Mouse (Mus musculus) G1E (cell line): ENCODE data around the gene Tedc2. TPM values are rescaled to one million over a fixed set of nuclear protein-coding genes. Genes with fewer than 3 reads are reported as not detected.

Source experiments
- ATAC-seq: 2 replicates; pipeline ENCODE4 v1.8.0; 2016; ENCODE audit warnings: mild to moderate bottlenecking; ENCODE audit not compliant: insufficient number of reproducible peaks, poor library complexity, low FRiP score, severe bottlenecking; ENCODE audit errors: extremely low read depth
- DNase-seq: peaks from one replicate; pipeline ENCODE4 v3.0.0; 2012; ENCODE audit warnings: low spot score
- H3K27me3 ChIP-seq: 2 replicates; pipeline ENCODE4 v1.6.1; 2012; ENCODE audit warnings: mild to moderate bottlenecking, low read length, inconsistent platforms; ENCODE audit not compliant: insufficient read depth
- H3K36me3 ChIP-seq: replicated peaks from 2 replicates; pipeline ENCODE3; 2012; ENCODE audit warnings: mild to moderate bottlenecking, inconsistent platforms
- H3K4me1 ChIP-seq: 2 replicates; pipeline ENCODE4 v1.6.1; 2012; ENCODE audit warnings: low read depth, low read length, inconsistent platforms, mixed read lengths; ENCODE audit not compliant: insufficient read depth
- H3K4me3 ChIP-seq: 2 replicates; pipeline ENCODE4 v1.5.1; 2012; ENCODE audit warnings: low read depth, mild to moderate bottlenecking, inconsistent platforms, low read length, moderate library complexity, mixed read lengths
- H3K9me3 ChIP-seq: replicated peaks from 2 replicates; pipeline ENCODE4 v1.6.1; 2012; ENCODE audit warnings: inconsistent platforms
- CTCF ChIP-seq: IDR thresholded peaks from 2 replicates; pipeline ENCODE4 v1.5.1; 2012; ENCODE audit warnings: low read depth, low read length, inconsistent platforms, mixed read lengths
- GATA1 ChIP-seq: IDR thresholded peaks from 2 replicates; pipeline ENCODE4 v1.6.1; 2012; ENCODE audit warnings: borderline replicate concordance, low read length, inconsistent platforms, mixed read lengths
- GATA2 ChIP-seq: IDR thresholded peaks from 2 replicates; pipeline ENCODE4 v1.6.1; 2012; ENCODE audit warnings: low read depth, low read length, inconsistent platforms, borderline replicate concordance
- POLR2AphosphoS5 ChIP-seq: IDR thresholded peaks from 2 replicates; pipeline ENCODE4 v1.6.1; 2012; ENCODE audit warnings: low read depth, low read length, inconsistent platforms; ENCODE audit not compliant: insufficient replicate concordance
- TAL1 ChIP-seq: conservative IDR thresholded peaks from 2 replicates; pipeline ENCODE4 v1.6.1; 2012; ENCODE audit warnings: low read depth, low read length, inconsistent platforms, mixed read lengths
- polyA plus RNA-seq: library from polyadenylated mRNA; stranded (reverse); fragments of >175 nt; gene quantifications from 2 replicates; pipeline ENCODE4 v1.2.3, GENCODE M21; 2012
- total RNA-seq, 2 experiments: library from RNA; stranded (forward) in 1 of 2; stranded (reverse) in 1 of 2; fragments of 200-1000 nt in 1 of 2; fragments of >200 nt in 1 of 2; fragmentation: Nextera tagmentation in 1 of 2; gene quantifications; 2 replicates each; pipeline ENCODE4 v1.2.3; 2014 to 2017

Tedc2 gene
- total and polyA plus RNA-seq, 3 experiments: 38.3 to 55.1 (median 41.7) TPM

- Histone ChIP-seq H3K9me3 (no peaks in the 10 kb centered on the region), H3K4me1 (peaks cover 73% of the 10 kb centered on the region), H3K4me3 (peak within 1 kb of the TSS; percentile 82), H3K27me3 (no peaks in the 10 kb centered on the region), H3K36me3 (peaks cover 40% of the 10 kb centered on the region)
- DNase-seq (peak; percentile 75), ATAC-seq (peak; percentile 67)
- TF ChIP-seq POLR2AphosphoS5 (no peak), CTCF (no peak), GATA1 (no peak), TAL1 (no peak), GATA2 (no peak)
Observed at GRCm38 (mm10) chr17:24169317-24170065, 51.2 kb downstream of the Tedc2 start, which contains the start of gene Atp6v0c. TSS of gene Atp6v0c (minus strand) at chr17:24169702.

- ATAC-seq: no peak
Observed at GRCm38 (mm10) chr17:24168590-24169277, 51.9 kb downstream of the Tedc2 start.

GRCm38 (mm10) chr17:24167891-24168505, 52.7 kb downstream of the Tedc2 start:
- DNase-seq: no peak
- TF ChIP-seq CTCF: no peak
- no peak for ATAC-seq
- H3K4me1 ChIP-seq: peaks cover 68% of the 10 kb centered on the region
- no peaks in the 10 kb centered on the region for H3K9me3 ChIP-seq
- peak overlapping the region; percentile 82 for H3K4me3 ChIP-seq
- no peaks in the 10 kb centered on the region for H3K27me3 ChIP-seq
- H3K36me3 ChIP-seq: peaks cover 37% of the 10 kb centered on the region

More at GRCm38 (mm10) chr17:24168590-24169277, 51.9 kb downstream of the Tedc2 start:
- Histone ChIP-seq H3K27me3 (no peaks in the 10 kb centered on the region), H3K4me3 (peak overlapping the region; percentile 82), H3K36me3 (peaks cover 37% of the 10 kb centered on the region), H3K9me3 (no peaks in the 10 kb centered on the region), H3K4me1 (peaks cover 68% of the 10 kb centered on the region)
- peak; percentile 45 for DNase-seq
- TF ChIP-seq GATA2: no peak
- no peak for TF ChIP-seq TAL1

- TF ChIP-seq TAL1: no peak
- no peak for TF ChIP-seq POLR2AphosphoS5
- no peak for TF ChIP-seq CTCF
- no peak for TF ChIP-seq GATA2
- TF ChIP-seq GATA1: no peak
- DNase-seq (no peak), ATAC-seq (no peak)
- no peaks in the 10 kb centered on the region for H3K27me3 ChIP-seq
- H3K36me3 ChIP-seq: peaks cover 39% of the 10 kb centered on the region
- no peaks in the 10 kb centered on the region for H3K9me3 ChIP-seq
- H3K4me1 ChIP-seq: peaks cover 73% of the 10 kb centered on the region
- H3K4me3 ChIP-seq: no peak overlapping the region; the same call in 1 of the 2 replicates
Observed at GRCm38 (mm10) chr17:24167120-24167519, 53.5 kb downstream of the Tedc2 start.

Other genes starting within 250 kb of the Tedc2 start
- not detected in 2 replicates for gene Prss30, start 240.3 kb downstream of the Tedc2 start, total RNA-seq (2014; fragmentation: Nextera tagmentation)
- gene Prss30, start 240.3 kb downstream of the Tedc2 start, total RNA-seq (2017): not detected in 2 replicates
- gene Prss30, start 240.3 kb downstream of the Tedc2 start, polyA plus RNA-seq: not detected in 2 replicates
- gene Prss22, start 222.8 kb downstream of the Tedc2 start, total RNA-seq (2014; fragmentation: Nextera tagmentation): not detected in 2 replicates
- not detected in 2 replicates for gene Prss22, start 222.8 kb downstream of the Tedc2 start, total RNA-seq (2017)
- gene Prss22, start 222.8 kb downstream of the Tedc2 start, polyA plus RNA-seq: not detected in 2 replicates
- gene Prss27, start 182.7 kb downstream of the Tedc2 start, total RNA-seq (2014; fragmentation: Nextera tagmentation): not detected in 2 replicates
- not detected in 2 replicates for gene Prss27, start 182.7 kb downstream of the Tedc2 start, total RNA-seq (2017)
- gene Prss27, start 182.7 kb downstream of the Tedc2 start, polyA plus RNA-seq: not detected in 2 replicates
- 16.9 and 17.1 TPM in 2 replicates for gene Kctd5, start 147.4 kb downstream of the Tedc2 start, total RNA-seq (2014; fragmentation: Nextera tagmentation)
- 15.9 and 16.7 TPM in 2 replicates for gene Kctd5, start 147.4 kb downstream of the Tedc2 start, total RNA-seq (2017)
- gene Kctd5, start 147.4 kb downstream of the Tedc2 start, polyA plus RNA-seq: 17.3 and 23.4 TPM in 2 replicates
- gene Pdpk1, start 69.9 kb downstream of the Tedc2 start, total RNA-seq (2014; fragmentation: Nextera tagmentation): 58.6 and 58.8 TPM in 2 replicates
- gene Pdpk1, start 69.9 kb downstream of the Tedc2 start, total RNA-seq (2017): 48.3 and 63.3 TPM in 2 replicates
- 27.0 and 47.8 TPM in 2 replicates for gene Pdpk1, start 69.9 kb downstream of the Tedc2 start, polyA plus RNA-seq
- 7.2 and 18.7 TPM in 2 replicates for gene Amdhd2, start 57.1 kb downstream of the Tedc2 start, total RNA-seq (2014; fragmentation: Nextera tagmentation)
- 60.2 and 66.4 TPM in 2 replicates for gene Amdhd2, start 57.1 kb downstream of the Tedc2 start, total RNA-seq (2017)
- gene Amdhd2, start 57.1 kb downstream of the Tedc2 start, polyA plus RNA-seq: 44.1 and 45.3 TPM in 2 replicates
- gene Atp6v0c, start 51.1 kb downstream of the Tedc2 start, total RNA-seq (2014; fragmentation: Nextera tagmentation): 126 and 189 TPM in 2 replicates
- 61.1 and 65.5 TPM in 2 replicates for gene Atp6v0c, start 51.1 kb downstream of the Tedc2 start, total RNA-seq (2017)
- 209 and 285 TPM in 2 replicates for gene Atp6v0c, start 51.1 kb downstream of the Tedc2 start, polyA plus RNA-seq
- gene Tbc1d24, start 15.3 kb downstream of the Tedc2 start, total RNA-seq (2014; fragmentation: Nextera tagmentation): 94.0 and 120 TPM in 2 replicates
- 57.9 and 59.1 TPM in 2 replicates for gene Tbc1d24, start 15.3 kb downstream of the Tedc2 start, total RNA-seq (2017)
- gene Tbc1d24, start 15.3 kb downstream of the Tedc2 start, polyA plus RNA-seq: 14.6 and 23.4 TPM in 2 replicates
- 3.8 and 3.9 TPM in 2 replicates for gene Ntn3, start 11.3 kb downstream of the Tedc2 start, total RNA-seq (2014; fragmentation: Nextera tagmentation)
- 1.5 and 2.1 TPM in 2 replicates for gene Ntn3, start 11.3 kb downstream of the Tedc2 start, total RNA-seq (2017)
- gene Ntn3, start 11.3 kb downstream of the Tedc2 start, polyA plus RNA-seq: 1.6 and 1.8 TPM in 2 replicates
- 65.0 and 73.4 TPM in 2 replicates for gene Ccnf, start 30.6 kb upstream of the Tedc2 start, total RNA-seq (2014; fragmentation: Nextera tagmentation)
- gene Ccnf, start 30.6 kb upstream of the Tedc2 start, total RNA-seq (2017): 59.1 and 65.1 TPM in 2 replicates
- 87.0 and 87.6 TPM in 2 replicates for gene Ccnf, start 30.6 kb upstream of the Tedc2 start, polyA plus RNA-seq
- not detected in 2 replicates for gene Abca17, start 130.2 kb upstream of the Tedc2 start, total RNA-seq (2014; fragmentation: Nextera tagmentation)
- under 0.01 and 0.12 TPM in 2 replicates for gene Abca17, start 130.2 kb upstream of the Tedc2 start, total RNA-seq (2017)
- not detected in 2 replicates for gene Abca17, start 130.2 kb upstream of the Tedc2 start, polyA plus RNA-seq
- gene Abca3, start 131.1 kb upstream of the Tedc2 start, total RNA-seq (2014; fragmentation: Nextera tagmentation): 65.4 and 68.9 TPM in 2 replicates
- gene Abca3, start 131.1 kb upstream of the Tedc2 start, total RNA-seq (2017): 22.1 and 24.0 TPM in 2 replicates
- gene Abca3, start 131.1 kb upstream of the Tedc2 start, polyA plus RNA-seq: 29.2 and 29.5 TPM in 2 replicates
- gene Rnps1, start 193.7 kb upstream of the Tedc2 start, total RNA-seq (2014; fragmentation: Nextera tagmentation): 121 and 123 TPM in 2 replicates
- 152 and 177 TPM in 2 replicates for gene Rnps1, start 193.7 kb upstream of the Tedc2 start, total RNA-seq (2017)
- gene Rnps1, start 193.7 kb upstream of the Tedc2 start, polyA plus RNA-seq: 428 and 563 TPM in 2 replicates
- gene Eci1, start 205.8 kb upstream of the Tedc2 start, total RNA-seq (2014; fragmentation: Nextera tagmentation): 53.1 and 65.7 TPM in 2 replicates
- gene Eci1, start 205.8 kb upstream of the Tedc2 start, total RNA-seq (2017): 39.4 and 45.4 TPM in 2 replicates
- gene Eci1, start 205.8 kb upstream of the Tedc2 start, polyA plus RNA-seq: 40.9 and 52.2 TPM in 2 replicates
- 0.73 and 1.3 TPM in 2 replicates for gene Dnase1l2, start 222.3 kb upstream of the Tedc2 start, total RNA-seq (2014; fragmentation: Nextera tagmentation)
- 1.7 and 2.3 TPM in 2 replicates for gene Dnase1l2, start 222.3 kb upstream of the Tedc2 start, total RNA-seq (2017)
- gene Dnase1l2, start 222.3 kb upstream of the Tedc2 start, polyA plus RNA-seq: 0.05 and 0.18 TPM in 2 replicates
- gene E4f1, start 249.5 kb upstream of the Tedc2 start, total RNA-seq (2014; fragmentation: Nextera tagmentation): 21.7 and 37.2 TPM in 2 replicates
- gene E4f1, start 249.5 kb upstream of the Tedc2 start, total RNA-seq (2017): 17.4 and 18.4 TPM in 2 replicates
- 17.1 and 19.7 TPM in 2 replicates for gene E4f1, start 249.5 kb upstream of the Tedc2 start, polyA plus RNA-seq
- 17.8 and 19.6 TPM in 2 replicates for gene Pgp, start 249.5 kb upstream of the Tedc2 start, total RNA-seq (2014; fragmentation: Nextera tagmentation)
- 13.3 and 13.9 TPM in 2 replicates for gene Pgp, start 249.5 kb upstream of the Tedc2 start, total RNA-seq (2017)
- 58.3 and 69.2 TPM in 2 replicates for gene Pgp, start 249.5 kb upstream of the Tedc2 start, polyA plus RNA-seq